Mouse (Mus musculus) lung, adult 2 months (tissue): ENCODE measurements at regions not wholly inside any gene's neighbourhood (a gene's known extent, or its start where the extent isn't known, plus 50 kb on each side); places are given as distances from the start of the nearest gene placed in this dataset.

Experiments used
- DNase-seq: peaks from one replicate; pipeline ENCODE4 v3.0.0; 2022
- H3K4me1 ChIP-seq: fragments of 200-500 bp; 2 replicates; pipeline ENCODE4 v1.6.1; 2011; ENCODE audit warnings: low read length; ENCODE audit not compliant: control insufficient read depth, insufficient read depth
- H3K4me3 ChIP-seq: fragments of 200-500 bp; replicated peaks from 2 replicates; pipeline ENCODE3; 2011; ENCODE audit warnings: low read depth, mild to moderate bottlenecking, control low read depth, low read length; ENCODE audit errors: extremely low read depth
- CTCF ChIP-seq: fragments of 200-500 bp; IDR thresholded peaks from 2 replicates; pipeline ENCODE4 v1.5.1; 2011; ENCODE audit warnings: mild to moderate bottlenecking, low read length, control low read depth; ENCODE audit not compliant: insufficient read depth
- POLR2A ChIP-seq: fragments of 200-500 bp; IDR thresholded peaks from 2 replicates; pipeline ENCODE4 v1.6.1; 2011; ENCODE audit warnings: low read depth, mild to moderate bottlenecking, control low read depth, low read length, borderline replicate concordance; ENCODE audit errors: extremely low read depth
- WGBS: fragments of 180-500 bp; shearing (Covaris S2); methylation state at CpG from one replicate; pipeline ENCODE4 v1.1.7; 2018; 5-methylcytosine and 5-hydroxymethylcytosine counted together

DNA sequence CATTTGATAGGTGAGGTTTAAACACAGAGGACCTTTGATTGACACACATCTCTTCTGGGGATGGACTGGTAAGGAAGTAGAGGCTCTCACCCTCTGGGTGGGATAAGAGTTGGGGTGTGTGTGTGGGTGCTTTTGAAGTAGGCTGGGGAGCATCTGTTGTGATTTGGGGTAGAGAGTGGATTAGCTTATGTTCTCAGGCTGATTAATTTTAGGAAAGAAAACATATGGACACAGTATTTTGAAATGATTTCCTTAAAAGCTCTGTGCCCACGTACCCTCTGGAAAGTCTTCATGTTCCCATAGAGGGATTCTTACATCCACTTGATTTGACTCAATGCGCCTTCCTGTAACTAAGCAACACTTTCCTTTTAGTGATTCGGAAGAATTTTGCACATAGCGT lies 89.4 kb downstream of the Zfp281 start:
- TF ChIP-seq CTCF (no peak), POLR2A (no peak)
- 82% methylated on average over 4 of the region's 4 CpGs for WGBS
- no peak overlapping the region for H3K4me3 ChIP-seq

DNA sequence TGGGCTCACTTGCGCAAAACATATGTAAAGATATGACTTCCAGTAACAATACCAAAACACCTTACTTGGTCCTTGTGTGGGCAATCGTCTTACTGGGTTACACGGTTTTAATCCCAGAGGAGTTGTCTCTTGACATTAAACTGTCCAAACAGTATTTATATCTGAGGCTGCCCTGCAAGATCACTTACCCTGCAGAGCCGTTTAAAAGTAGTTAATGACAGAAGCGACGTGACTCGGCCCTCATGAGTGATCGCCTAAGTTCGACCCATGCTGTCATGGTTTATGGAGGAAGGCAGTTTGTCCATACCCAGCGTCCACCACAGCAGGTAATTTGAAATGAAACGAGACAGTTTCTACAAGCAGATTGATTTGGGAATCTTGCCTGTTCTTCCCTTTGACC lies 90.3 kb downstream of the Zfp281 start:
- Histone ChIP-seq H3K4me3 (no peak overlapping the region), H3K4me1 (no peaks in the 10 kb centered on the region)
- TF ChIP-seq CTCF (no peak), POLR2A (no peak)
- DNase-seq, result no peak
- 77% methylated on average over 11 of the region's 11 CpGs for WGBS

More for the DNA sequence above, 89.4 kb downstream of the Zfp281 start:
- H3K4me1 ChIP-seq, result no peaks in the 10 kb centered on the region
- DNase-seq, result no peak

DNA sequence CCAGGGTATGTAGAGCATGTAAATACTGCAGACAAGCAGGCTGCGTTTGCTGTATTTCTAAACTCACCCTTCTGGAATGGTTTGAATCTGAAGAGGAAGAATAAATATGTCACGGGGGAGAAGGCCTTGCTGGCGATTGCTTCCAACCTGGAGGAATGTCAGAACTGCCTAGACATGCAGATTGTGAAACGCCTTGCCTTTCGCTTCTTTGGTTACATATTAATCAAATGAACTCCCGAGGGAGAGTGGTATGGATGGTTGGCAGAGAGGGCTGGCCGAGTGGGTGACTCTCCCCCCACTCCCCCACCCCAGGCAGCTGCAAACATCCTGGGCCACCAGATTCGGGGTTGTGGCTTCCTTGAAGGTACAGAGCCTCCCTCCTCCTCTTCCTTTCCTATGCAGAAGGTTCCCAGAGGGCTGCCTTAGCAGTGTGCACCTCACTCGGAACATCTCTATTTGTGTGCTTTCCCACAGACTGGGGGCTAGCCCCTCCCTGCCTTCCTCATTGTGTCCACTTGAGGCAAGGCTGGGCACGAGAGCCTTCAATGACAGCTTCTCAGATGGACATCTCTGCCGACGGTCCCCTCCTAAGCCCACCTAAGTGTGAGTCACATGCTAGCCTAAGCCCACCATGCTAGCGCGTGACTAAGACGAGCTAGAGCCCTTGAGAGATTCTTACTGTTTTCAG lies 93.3 kb downstream of the Zfp281 start:
- 45% methylated on average over 15 of the region's 15 CpGs for WGBS
- DNase-seq, result peak; percentile 40
- no peaks in the 10 kb centered on the region for H3K4me1 ChIP-seq
- TF ChIP-seq CTCF (no peak), POLR2A (no peak)
- no peak overlapping the region for H3K4me3 ChIP-seq

DNA sequence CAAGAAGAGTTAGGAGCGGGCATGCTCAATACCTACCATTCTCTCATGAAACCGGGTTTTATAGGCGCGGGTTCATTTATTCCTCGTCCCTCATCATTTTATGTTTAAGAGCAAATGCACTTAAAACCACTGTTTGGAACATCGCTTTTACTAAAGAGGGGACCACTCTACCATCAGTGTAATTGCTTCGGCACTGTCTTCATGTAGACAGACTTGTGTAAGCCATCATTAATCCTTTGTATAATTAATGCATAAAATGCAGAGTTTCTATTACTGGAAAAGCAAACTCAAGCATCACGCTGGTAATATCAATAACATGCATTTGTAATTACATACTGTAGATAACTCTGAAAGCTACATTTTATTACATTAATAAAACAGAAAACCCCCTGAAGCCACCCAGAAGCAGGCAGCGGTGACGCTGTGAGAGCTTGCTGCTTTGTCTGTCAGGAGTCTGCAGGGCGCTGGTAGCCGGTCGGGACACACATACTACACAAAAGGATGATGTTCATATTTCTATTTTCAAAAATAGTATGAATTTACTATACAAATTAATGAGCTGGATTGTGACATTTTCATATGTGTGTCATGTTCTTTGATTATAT lies 99.2 kb downstream of the Zfp281 start:
- TF ChIP-seq CTCF (no peak), POLR2A (no peak)
- DNase-seq, result no peak
- 95% methylated on average over 13 of the region's 13 CpGs for WGBS

DNA sequence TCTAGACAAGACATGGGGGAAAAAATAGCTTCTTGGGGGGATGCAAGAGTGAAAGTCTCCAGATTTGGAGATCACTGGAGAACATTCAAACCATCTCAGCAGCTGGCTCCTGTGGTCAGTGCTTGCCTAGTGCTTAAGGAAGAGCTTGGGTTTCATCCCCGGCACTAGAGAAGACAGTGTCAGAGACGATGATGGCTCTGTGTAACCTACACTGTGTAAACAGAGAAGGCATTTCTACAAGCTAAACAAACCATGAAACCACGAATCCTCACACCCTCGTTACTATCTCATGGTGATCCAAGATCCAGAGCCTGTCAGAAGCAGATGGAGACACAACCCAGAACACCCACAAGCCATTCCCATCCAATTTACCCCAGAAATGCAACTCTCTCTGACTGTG lies 100.5 kb downstream of the Zfp281 start:
- 64% methylated on average over 4 of the region's 4 CpGs for WGBS
- no peaks in the 10 kb centered on the region for H3K4me1 ChIP-seq
- TF ChIP-seq POLR2A (no peak), CTCF (no peak)
- no peak for DNase-seq
- H3K4me3 ChIP-seq, result no peak overlapping the region

More for the DNA sequence above, 99.2 kb downstream of the Zfp281 start:
- Histone ChIP-seq H3K4me1 (no peaks in the 10 kb centered on the region), H3K4me3 (no peak overlapping the region)

DNA sequence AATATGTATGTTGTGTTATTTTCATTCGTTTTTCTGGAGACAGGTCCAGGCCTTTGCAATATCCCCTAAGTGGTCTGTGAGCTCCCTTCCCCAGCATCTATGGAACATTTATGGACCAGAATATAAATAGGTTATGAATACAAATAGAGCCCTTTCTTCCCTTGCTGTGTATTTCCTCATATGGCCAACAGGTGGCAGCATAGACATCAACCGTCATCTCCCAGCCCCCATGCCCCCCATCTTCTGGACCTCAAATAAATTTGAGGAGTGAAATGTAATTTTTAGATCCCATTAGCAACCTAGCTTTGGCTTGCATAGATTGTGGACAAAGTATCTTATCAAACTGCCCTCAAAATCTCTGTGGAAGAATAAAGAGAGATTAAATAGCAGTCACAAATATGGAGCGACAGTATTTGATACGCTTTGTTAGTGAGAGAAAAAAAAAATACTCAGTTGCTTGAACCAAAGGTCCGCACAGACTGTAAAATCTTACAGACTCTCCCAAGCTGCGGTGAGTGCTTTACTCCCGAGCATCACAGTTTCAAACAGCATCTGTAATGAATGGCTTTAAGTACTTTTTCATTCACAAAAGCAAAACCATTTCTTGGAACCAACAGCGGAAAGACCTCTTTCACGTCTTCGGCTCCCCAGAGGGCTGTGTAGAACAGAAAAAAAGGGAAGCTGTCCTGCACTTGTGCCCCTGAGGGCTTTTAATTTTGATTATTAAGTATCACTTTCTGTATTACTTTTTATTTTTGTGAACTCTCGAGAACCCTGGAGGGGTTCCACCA lies 101.6 kb downstream of the Zfp281 start:
- WGBS, result 66% methylated on average over 11 of the region's 11 CpGs
- no peak for TF ChIP-seq POLR2A
- peak; percentile 67 for TF ChIP-seq CTCF
- H3K4me3 ChIP-seq, result no peak overlapping the region
- DNase-seq, result peak; percentile 15
- H3K4me1 ChIP-seq, result no peaks in the 10 kb centered on the region

DNA sequence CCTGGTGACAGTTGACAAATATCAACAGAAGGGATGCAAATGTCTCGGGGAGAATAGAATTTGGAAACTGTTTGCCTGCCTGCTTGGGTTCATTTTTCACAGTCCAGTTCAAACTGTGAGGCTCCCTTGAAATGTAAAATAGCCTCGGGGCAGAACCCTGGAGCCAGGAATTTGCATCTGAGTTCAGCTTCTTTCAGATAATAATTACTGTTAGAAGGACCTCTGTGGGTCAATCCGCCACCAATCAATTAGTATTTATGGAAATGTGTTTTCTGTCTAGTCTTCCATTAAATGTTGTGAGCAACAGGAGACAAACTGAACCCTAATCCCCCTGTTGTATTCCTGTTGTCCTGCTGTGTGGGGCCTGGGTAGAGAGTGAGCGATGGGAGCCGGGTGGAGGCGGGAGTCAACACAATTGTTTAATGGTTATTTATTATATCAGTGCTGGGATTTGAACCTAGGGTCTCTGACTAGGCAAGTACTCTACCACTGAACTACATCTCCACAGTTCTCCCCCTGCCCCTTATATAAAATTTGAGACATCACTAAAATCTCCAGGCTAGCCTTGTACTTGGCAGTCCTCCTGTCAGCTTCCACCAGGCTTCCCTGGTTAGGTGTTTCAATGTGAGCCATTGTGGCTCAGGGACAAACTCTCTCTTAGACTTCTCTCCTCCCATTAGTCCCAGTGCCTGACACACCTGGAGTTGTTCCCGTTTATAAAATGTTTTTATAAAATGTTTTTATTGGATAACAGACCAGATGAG lies 103.3 kb downstream of the Zfp281 start:
- no peak overlapping the region for H3K4me3 ChIP-seq
- DNase-seq, result no peak
- TF ChIP-seq POLR2A, result no peak
- no peak for TF ChIP-seq CTCF
- 81% methylated on average over 7 of the region's 7 CpGs for WGBS
- H3K4me1 ChIP-seq, result no peaks in the 10 kb centered on the region

DNA sequence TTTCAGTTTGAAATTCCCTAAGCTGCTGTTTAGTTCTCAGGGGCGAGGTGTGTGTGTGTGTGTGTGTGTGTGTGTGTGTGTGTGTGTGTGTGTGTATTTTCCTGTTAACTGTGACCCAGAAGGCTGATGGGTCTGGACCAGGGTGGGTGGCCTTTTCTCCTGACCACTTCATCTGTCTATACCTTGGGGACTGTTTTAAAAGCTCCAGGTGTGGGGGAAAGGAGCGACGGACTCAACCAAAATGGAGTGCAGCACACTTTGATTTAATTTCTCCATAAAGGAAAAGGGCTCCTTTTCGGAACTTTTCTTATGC lies 103.9 kb downstream of the Zfp281 start:
- no peak for TF ChIP-seq CTCF
- no peak for TF ChIP-seq POLR2A
- H3K4me3 ChIP-seq, result no peak overlapping the region
- WGBS, result 93% methylated on average over 4 of the region's 4 CpGs
- DNase-seq, result no peak
- H3K4me1 ChIP-seq, result no peaks in the 10 kb centered on the region; the same call in 1 of the 2 replicates

DNA sequence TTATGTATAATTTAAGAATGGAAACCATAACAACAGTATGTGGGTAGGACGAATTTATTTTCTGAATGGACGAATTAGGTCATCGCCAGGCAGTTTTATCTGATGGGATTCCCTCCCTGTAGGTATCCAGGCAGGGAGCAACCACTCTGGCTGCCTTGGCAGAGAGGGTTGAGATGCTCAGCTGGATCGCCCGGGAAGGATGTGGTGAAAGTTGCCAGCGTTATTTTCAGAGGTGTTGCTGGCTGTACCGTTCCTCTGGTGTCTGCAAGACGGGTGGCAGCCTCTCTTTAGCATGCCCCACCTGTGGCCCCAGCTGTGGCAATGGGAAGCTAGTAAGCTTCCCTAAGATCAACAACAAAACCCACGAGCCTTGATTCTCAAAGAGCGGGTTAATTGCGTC lies 105.9 kb downstream of the Zfp281 start:
- no peak overlapping the region for H3K4me3 ChIP-seq
- 53% methylated on average over 11 of the region's 11 CpGs for WGBS
- TF ChIP-seq POLR2A, result no peak
- TF ChIP-seq CTCF, result no peak
- DNase-seq, result no peak
- H3K4me1 ChIP-seq, result no peaks in the 10 kb centered on the region; the same call in 1 of the 2 replicates
